Mouse (Mus musculus) stomach, postnatal 0 days (tissue): ENCODE measurements around the gene Zfp148.

Experiments used
- CTCF ChIP-seq: IDR thresholded peaks from 2 replicates; pipeline ENCODE4 v1.5.1; 2016; ENCODE audit warnings: antibody characterized with exemption, low read depth, mild to moderate bottlenecking, moderate library complexity
- EP300 ChIP-seq: optimal IDR thresholded peaks from 2 replicates; pipeline ENCODE3; 2016; ENCODE audit warnings: antibody characterized with exemption

DNA sequence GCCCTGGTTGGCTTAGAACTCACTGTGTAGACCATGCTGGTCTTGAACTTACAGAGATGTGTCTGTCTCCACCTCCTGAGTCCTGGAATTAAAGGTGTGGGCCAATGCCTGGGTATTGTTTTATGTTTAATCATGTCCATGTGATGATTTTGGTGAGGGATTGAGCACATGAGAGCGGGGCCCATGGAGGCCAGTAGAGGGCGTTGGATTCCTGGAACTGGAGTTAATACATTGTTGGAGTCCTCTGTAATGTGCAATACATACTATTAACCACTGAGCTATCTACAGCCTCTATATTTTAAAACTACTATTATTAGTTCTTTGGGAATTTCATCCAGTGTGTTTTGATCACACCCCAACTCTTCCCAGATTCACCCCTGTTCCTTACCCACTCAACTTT lies 163.7 kb downstream of the Zfp148 start:
- TF ChIP-seq CTCF: 0 out of 2 replicates have a peak, but pooled peaks have one; percentile 4
- TF ChIP-seq EP300: no peak
